Mouse (Mus musculus) cerebellum, adult 8-10 months (tissue): ENCODE data around the gene Ndufa8.
A peak's percentile ranks its signal among the peaks of the same experiment; 100 is the strongest.

Source experiments
- DNase-seq: peaks from one replicate; pipeline ENCODE4 v3.0.0; 2022

The Ndufa8 gene

DNA sequence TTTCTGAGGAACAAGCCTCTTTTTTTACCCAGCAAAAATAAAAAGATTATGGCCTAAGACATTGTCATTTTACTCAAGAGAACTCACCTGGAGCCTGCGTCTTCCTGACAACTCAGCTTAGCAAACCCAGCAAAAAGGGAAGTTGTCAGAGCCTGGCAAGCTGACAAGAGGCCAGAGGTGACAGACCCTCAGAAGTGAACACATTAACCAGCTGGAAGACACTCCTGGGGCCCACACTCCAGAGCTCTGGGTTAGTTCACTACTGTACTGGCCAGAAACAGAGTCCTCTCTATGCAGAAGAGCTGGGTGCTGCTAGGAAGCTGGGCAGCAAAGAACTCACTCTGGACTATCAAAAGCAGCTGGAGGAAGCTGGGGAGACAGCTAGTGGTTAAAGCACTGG, 8.3 kb downstream of the Ndufa8 start:
- DNase-seq, result no peak

DNA sequence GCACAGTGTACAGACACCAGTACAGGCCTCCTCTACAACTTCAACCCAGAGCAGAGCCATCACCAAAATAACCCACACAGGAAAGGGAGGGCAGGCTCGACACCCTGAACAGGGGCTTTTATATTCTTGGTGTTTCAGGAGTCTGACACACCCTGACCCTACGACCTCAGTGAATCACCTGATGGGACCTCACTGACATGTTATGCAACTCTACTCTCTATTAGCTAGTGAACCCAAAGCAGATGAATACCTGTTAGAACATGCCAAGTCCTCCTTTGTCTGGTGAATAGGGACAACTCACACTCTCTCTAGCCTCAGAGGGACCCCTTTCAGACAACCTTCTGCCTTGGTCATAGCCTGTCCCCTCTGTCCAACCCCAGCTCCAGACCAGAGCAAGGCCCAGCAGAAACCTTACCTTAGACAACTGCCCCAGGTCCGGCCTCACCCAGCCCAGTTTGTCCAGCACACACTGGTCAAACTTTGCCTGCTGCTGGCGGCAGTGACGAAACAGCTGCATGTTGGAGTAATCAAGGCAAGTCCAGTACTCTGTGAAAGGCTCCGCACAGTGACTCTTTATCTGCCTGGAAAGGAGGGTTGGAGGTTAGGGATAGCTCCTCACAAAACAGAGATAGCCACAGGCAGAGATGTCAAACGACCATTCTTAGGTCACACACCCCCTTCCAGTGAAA, 9.8 kb downstream of the Ndufa8 start:
- no peak for DNase-seq

DNA sequence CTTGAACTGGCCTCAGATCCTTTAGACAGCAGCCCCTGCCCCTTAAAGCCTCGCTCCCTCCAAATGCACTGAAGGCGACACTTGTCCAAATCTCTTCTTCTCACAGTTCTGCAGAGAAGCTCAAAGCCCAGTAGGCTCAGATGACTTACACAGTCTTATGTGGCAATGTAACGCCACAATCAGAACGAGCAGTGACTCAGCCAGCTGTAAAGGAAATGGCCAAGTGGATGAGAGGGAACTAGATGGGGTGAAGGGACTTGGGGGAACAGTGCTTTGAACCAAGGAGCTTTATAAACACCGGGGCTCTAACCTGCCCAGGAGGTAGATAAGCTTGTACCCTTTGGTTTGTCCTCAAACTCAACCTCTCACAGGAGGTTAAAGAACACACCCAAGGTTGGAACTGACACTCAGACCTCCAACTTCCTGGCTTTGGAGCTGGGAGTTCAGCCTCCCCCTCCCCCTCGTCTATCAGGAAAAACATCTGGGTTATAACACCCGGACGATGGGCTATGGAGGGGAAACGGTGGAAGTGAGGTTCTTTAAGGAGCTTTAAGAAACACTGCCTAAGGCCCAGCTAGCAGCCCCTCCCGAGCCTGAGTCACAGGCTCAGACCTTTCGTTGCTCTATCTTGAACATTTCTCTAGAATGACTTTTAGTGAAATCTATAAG, 13.7 kb downstream of the Ndufa8 start:
- no peak for DNase-seq

DNA sequence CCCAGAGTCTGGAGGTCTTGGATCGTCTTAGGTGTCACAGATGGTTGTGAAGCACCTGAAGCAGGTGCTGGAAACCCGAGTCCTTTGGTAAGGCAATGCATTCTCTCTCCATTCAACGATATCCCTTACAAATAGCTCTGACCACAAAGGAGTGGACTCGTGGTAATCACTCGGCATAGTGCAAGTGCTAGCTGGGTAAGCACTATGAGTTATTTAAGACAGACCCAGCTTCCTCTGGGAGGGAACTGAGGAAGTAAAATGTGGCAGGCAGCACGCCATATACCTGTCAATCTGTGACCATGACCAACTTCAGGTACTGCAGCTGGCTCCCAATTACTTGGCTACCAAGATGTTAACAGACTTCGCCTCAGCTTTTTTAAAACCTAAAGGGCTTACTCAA, 14.3 kb downstream of the Ndufa8 start:
- DNase-seq, result no peak

DNA sequence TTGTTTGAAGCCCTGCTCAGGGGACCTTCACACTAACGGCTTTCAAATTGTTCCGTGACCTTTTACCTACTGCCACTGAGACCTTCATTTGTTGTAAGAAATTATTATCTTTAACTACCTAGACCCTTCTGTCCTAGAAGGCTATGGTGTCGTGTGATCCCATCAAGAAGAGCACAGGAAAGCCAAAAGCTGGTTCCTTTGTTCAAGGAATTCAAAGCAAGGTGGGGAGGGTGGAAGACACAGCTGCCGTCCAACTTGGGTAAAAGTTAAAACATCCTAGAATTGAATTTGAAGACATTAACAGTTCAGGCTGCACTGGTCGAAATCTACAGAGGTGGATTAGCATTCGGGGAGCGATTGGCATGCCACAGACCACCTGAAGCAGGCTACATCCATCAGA, 15.2 kb downstream of the Ndufa8 start:
- DNase-seq, result no peak

DNA sequence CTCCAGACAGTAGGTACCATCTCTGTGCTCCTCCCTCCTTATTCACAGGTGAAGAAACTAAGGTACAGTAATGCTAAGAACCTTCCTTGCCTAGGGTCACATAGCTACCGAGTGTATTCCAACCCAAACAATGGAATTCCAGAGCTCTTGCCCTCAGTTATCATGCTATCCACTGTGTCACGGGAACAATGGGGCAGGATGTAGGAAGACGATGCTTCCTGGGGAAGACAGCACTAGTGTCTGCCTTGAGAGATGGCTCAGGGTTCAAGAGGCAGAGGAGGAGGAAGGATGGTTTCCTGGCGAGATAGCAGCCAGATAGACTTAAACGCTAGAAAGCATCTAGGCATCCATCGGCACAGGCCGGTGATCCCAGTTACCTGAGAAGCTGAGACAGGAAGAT, 16.3 kb downstream of the Ndufa8 start:
- no peak for DNase-seq

DNA sequence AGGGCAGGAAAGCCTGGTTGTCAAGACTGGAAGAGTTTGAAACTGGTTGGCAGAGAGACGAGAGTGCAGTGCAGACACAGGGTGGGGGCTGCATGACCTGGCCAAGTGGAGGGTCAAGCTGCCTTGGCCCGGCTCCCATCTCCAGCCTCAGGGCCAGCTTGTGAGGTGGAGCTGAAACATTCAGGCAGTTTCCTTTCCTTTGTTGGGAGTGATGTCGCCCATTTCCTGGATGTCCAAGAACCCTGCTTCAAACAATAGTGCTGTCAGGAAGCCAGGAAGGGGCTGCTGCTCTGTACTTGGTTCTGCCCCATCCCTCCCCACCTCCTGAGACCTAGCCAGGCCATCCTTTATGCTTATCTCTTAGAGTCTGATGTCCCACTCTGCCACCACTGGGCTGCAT, 25.9 kb downstream of the Ndufa8 start:
- no peak for DNase-seq

DNA sequence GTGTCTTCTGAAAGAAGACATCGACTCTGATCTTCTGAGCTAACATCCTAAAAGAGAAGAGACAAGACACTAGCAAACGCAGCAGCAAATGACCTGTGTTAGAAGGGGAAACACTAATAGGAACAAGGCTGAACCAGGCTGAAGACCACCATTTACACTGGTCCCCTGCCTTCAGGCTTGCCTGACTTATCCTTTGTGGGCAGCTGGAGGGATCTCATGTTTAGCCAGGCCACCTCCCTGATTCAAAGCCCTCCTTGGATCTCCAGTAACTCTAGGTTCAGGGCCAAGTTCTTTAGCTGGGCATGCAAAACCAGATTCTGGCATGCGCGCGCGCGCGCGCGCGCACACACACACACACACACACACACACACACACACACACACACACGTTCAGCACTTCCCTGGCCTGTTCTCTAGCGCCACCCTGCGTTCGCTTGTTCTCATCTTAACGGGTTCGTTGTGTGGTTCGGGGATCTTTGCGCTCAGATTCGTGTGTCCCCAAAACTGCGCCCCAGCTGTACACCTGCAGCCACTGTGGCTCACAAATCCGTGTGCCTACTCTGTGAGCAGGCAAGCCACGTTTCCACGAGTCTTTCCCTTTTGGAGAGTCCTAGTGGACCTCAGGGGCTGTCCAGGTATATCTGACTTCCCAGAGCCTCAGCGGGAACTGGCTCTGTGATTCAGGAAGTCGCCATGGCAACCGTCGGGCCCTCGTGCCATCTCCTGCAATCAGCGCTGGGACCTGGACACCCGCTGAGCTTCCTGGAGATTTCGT, 27.6 kb downstream of the Ndufa8 start:
- peak; percentile 41 for DNase-seq

DNA sequence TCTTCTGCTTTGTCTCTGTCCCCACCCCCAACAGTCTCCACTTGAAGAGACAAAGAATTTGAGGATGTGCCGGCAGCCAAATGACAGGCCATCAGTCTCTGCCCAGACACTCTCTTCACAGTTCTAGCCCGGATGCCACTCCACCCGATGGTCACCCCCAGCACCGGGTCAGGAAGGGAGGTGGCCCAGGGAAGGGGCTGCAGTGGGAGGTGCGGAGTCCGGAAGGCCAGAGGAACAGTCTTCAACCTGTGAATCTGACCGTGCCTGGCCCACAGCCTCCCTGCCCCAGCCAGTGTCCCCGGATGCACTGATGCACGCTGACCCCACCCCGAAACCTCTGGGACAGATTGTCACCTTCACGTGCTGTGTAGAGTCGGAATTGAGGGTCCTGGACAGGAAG, 36.2 kb downstream of the Ndufa8 start:
- no peak for DNase-seq

DNA sequence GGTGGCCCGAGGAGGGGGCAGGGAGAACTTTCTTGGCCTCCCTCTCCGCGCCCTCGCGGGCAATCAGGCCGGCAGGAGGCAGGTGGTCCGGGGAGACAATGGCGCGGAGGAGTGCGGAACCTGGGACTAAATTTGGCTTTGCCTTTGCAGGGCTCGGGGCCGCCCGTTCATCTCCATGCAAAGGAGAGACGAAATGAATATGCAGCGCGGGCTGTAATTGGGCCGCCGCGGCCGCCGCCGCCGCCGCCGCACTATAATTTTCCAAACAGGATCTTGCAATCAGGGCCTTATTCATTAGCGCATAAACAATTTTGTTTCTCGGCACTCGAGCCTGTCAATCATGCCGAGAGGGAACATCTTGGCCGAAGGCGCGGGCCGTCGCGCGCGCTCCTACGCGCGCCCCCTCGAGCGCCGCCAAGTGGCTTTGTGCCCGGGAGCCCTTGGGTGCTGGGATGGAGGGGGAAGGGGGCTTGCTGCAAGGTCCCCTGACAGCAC, 37.8 kb downstream of the Ndufa8 start:
- DNase-seq, result no peak

DNA sequence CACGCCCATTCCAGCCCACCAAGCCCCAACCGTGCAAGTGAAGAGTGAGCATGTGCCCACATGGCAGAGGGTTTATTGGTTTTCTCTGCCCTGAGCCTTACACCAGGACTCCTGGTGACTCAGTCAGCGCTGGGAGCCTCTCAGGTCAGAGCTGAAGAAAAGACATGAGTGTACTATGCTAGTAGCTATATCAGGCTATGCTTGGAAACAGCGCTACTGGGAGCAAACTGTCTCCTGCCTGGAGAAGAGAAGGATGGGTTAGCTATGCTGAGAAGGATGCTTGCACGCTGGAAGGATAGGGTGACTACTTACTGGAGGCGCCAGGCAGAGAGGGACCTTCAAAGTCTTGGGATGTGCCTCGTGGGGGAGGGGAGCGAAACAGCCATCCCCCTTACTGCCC, 38.6 kb downstream of the Ndufa8 start:
- DNase-seq, result no peak

DNA sequence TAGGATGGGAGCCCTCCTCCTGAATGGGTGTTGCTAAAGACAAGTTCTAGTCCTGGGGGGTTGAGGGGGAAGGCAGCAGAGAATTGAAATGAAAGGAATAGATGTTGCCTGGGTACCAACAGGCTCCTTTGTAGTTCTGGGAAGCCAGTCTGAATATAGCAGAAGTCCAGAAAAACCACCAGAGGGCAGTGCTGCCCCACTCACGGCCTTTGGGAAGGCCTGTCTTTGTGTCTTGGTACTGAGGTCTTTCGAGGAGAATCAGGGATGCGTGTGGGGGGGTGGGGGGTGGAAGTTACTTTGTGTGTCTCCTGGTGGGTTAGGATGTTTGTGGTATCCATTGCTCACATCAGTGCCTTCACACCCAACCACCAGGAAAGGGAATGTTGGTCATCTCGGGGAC, 39.8 kb downstream of the Ndufa8 start:
- peak; percentile 42 for DNase-seq

DNA sequence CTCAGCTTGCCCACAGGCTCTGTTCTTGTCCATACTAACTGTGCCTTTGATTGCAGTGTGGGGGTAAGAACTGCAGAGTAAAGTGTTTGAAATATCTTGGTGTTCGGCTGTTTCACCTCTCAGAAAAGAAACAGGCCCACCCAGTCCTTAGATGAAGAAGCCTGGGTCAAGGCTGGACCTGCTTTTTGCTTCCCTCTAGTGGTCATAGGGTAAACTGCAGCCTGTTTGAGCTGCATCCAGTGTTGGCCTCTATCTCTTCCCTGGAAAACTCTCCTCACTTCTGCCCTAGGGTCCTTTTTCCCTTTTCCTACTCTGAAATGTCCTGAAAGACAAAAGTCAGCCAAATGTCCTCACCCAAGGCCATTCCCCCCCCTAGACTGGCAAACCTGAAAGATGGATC, 41.1 kb downstream of the Ndufa8 start:
- DNase-seq, result peak; percentile 42

DNA sequence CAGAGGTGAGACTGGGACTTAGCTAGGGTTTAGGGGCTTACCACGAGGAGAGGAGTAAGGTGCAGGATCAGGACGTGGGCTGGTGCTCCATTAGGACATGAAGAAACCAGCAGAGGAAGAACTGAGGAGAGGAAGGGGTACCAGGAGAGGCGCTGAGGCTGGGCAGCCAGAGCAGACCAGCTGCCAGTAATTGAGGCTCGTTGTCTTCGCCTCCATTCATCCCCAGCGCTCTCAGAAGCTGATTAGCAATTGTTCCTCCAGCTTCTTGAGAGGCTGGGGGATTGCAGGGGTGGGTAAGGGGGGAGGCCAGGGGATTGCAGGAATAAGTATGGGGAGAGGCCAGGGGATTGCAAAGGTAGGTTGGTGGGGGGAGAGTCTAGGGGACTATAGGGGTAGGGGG, 47.0 kb downstream of the Ndufa8 start:
- no peak for DNase-seq

DNA sequence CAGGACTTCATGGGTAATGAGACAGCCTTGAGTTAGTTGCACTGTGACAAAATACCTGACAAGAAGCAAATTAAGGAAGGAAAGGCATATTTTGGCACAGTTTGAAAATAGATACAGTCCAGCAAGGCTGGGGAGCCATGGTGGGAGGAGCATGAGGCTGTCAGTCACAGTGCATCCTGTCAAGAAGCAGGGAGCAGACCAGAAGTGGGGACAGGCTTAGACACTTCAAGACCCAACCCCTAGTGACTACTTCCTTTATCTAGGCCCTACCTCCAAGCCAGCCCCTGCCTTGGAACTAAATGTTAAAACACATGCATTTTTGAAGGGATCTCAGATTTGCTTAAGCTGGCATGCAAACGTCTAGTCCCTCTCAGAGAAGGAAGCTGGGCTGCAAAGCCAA, 48.8 kb downstream of the Ndufa8 start:
- no peak for DNase-seq

DNA sequence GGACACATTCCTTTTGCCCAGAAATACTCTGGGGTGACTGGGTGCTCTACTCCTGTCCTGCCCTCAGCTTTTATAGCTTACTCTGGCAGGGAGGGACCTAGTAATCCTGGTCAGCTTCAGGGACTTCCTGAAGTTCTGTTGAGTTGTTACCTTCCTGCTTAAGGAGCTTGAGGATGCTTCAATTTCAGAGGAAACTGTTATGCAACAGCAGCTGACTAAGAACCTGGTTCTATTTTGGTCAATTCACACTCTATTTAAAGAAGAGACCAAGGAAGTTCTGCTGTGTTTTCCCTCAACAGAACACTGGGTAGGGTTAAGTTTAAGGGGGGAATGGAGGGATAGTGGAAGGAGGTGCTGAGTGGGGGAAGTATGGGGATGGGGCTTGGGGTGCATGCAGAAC, 50.0 kb downstream of the Ndufa8 start:
- no peak for DNase-seq

DNA sequence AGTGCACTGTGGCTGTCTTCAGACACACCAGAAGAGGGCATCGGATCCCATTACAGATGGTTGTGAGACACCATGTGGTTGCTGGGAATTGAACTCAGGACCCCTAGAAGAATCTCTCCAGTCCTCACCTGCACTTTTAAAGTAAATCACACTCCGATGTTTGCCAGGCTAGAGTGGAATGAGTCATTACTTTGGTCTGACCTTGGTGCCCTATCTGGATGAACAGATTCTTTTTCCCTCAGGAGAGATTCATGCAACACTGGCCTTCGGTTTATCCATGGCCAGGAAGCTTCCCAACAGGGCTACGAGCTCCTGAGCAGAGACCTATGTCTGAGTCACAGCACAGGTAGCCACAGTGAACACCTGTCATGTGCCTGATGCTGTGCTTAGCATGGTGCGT, 50.8 kb downstream of the Ndufa8 start:
- DNase-seq, result no peak

DNA sequence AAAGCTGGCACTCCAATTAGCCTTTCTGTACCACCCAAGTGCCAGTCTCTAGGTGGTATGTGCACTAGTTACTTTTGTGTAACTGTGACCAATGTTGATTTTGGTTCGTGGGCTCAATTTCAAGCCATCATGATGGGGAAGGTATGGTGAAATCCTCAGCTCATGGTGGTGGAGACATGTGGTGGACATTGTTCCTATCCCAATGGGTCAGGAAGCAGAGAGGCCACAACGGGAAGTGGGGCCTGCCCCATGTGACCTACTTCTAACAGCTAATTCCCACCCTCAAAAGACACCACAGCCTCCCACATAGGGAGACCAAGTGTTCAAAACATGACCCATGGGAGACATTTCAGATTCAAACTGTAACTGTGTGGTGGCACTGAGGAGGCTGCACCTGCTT, 52.5 kb downstream of the Ndufa8 start:
- no peak for DNase-seq

DNA sequence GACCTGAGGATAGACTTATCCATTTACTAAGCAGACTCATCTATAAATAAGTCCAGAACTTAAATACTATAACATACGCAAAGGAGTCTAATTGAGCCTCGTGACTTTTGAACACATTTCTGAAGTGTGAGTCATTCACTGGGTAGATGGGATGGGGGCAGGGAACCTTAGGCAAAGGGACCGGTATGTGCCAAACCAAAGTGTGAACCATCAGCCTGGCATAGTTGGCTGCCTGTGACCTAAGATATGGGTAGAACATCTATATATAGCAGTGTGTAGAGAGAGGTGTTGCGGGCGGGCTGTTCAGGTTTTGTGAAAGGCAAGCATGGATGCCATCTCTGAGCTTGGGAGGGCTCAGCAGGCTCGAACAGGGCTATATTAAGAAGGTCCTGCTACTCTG, 54.9 kb downstream of the Ndufa8 start:
- DNase-seq, result no peak

DNA sequence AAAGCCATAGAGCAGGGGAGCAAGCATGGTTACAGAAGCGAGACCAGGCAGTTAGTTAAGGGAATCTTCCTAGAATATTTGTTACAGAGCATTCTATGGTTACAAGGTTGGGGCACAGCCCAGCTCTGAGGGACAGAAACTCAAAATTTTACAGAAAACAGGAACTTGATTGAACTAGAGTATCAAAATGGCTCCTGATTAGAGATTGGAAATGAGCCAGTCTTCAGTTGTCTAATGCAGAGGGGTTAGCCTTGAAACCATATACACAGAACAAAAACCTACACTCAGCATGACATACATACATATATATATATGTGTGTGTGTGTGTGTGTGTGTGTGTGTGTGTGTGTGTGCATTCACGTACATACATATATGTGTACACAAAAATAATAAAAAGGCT, 55.7 kb downstream of the Ndufa8 start:
- DNase-seq, result no peak

DNA sequence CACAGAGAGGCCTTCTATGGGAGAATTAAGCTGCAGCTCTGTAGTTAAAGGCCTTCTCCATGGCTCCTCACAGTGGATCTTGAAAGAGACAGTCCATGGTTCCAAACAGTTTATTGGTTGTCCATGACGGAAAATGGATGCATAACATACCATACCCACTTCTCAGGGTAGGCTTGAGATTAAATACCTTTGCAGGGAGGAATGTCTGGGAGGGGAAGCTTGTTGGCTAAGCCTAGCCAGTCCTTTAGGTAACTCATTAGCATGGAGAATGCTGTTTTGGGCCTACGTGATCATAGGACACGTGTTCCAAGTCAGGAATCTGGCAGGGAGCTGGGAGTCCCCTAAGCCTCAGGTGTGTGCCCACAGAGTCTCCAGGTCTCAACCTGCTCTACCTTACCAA, 56.9 kb downstream of the Ndufa8 start:
- DNase-seq, result no peak
